Mouse (Mus musculus) Patski (cell line): ENCODE measurements around the gene Npdc1. TPM values are rescaled to one million over a fixed set of nuclear protein-coding genes. Genes with fewer than 3 reads are reported as not detected.

Experiments used
- ATAC-seq: fragments of 100-300 bp; one replicate; pipeline ENCODE4 v1.8.0; 2021
- CTCF ChIA-PET: fragments of 350-600 bp; sonication (Branson Sonifier 250); formaldehyde crosslinking; loops from one replicate; lab custom pipeline; 2022; ENCODE audit warnings: inconsistent platforms; lab: Charles Lee
- POLR2A ChIA-PET: fragments of 350-600 bp; sonication (Branson Sonifier 250); formaldehyde crosslinking; loops from one replicate; lab custom pipeline; 2022; ENCODE audit warnings: antibody characterized with exemption, inconsistent platforms; lab: Charles Lee
- DNase-seq: peaks from one replicate; pipeline ENCODE4 v3.0.0-alpha.2; 2011; ENCODE audit warnings: low read depth, low spot score
- H3K27me3 ChIP-seq: fragments of 371-371 bp; one replicate; pipeline ENCODE4 v1.5.1; 2021
- CTCF ChIP-seq: fragments of 100-300 bp; IDR thresholded peaks from one replicate; pipeline ENCODE4 v1.5.1; 2021
- in situ Hi-C: fragments of 300-500 bp; cut with MboI; formaldehyde crosslinking; loops from 3 replicates; pipeline ENCODE4 v1.11.1; 2018; ENCODE audit warnings: low pct_unique_long_range_greater_than_20kb, mixed read lengths
- polyA plus RNA-seq: library from polyadenylated mRNA; unstranded; gene quantifications from one replicate; pipeline ENCODE4 v1.2.3, GENCODE M21; 2021

Npdc1 gene
- polyA plus RNA-seq, 1 experiment from 2014 or later: 249 TPM

GRCm38 (mm10) chr2:25427256-25427655 is 28.1 kb downstream of the Npdc1 start:
- ChIA-PET POLR2A (no interaction called here), CTCF (interaction anchor here (0.8 to 1.5 kb wide), 11 partner anchors 9 to 69 kb away, joined by 3 to 6 read pairs (median 3); no protein-coding TSS in a partner anchor)
- in situ Hi-C loops: no loop called here
- TF ChIP-seq CTCF: no peak
- DNase-seq (no peak), ATAC-seq (no peak)
- H3K27me3 ChIP-seq: no peaks in the 10 kb centered on the region

GRCm38 (mm10) chr2:25428442-25429236 is 29.5 kb downstream of the Npdc1 start, which contains the start of gene Abca2:
Gene Abca2 (plus strand): TSS chr2:25428703.
- ATAC-seq (peak; percentile 81), DNase-seq (peak; percentile 42)
- ChIA-PET POLR2A (interaction anchor here (0.6 to 1.1 kb wide), 4 partner anchors 31 to 143 kb away, joined by 3 to 9 read pairs (median 4); no protein-coding TSS in a partner anchor), CTCF (interaction anchor here (0.6 to 1.4 kb wide), 7 partner anchors 12 to 153 kb away, joined by 3 to 6 read pairs (median 3); partner anchors contain the start of gene Ajm1)
- no peaks in the 10 kb centered on the region for H3K27me3 ChIP-seq
- in situ Hi-C loops: no loop called here
- TF ChIP-seq CTCF: no peak

GRCm38 (mm10) chr2:25429435-25430180 is 30.5 kb downstream of the Npdc1 start:
- ATAC-seq: no peak

GRCm38 (mm10) chr2:25430395-25431233 is 31.5 kb downstream of the Npdc1 start:
- CTCF ChIA-PET: interaction anchor here (1.0 to 1.6 kb wide), 4 partner anchors 9 to 151 kb away, joined by 4 to 10 read pairs (median 5); partner anchors contain the start of gene Ajm1
- in situ Hi-C loops: loop anchor here (5.0 kb wide), 2 partner anchors 52 to 122 kb away; no protein-coding TSS in a partner anchor
- POLR2A ChIA-PET: interaction anchor here (1.3 kb wide), 1 partner anchor 15 kb away, joined by 3 read pairs; no protein-coding TSS in a partner anchor
- DNase-seq (no peak), ATAC-seq (no peak)
- TF ChIP-seq CTCF: no peak
- H3K27me3 ChIP-seq: no peaks in the 10 kb centered on the region

More at GRCm38 (mm10) chr2:25429435-25430180, 30.5 kb downstream of the Npdc1 start:
- in situ Hi-C loops: loop anchor here (5.0 kb wide), 2 partner anchors 53 to 123 kb away; no protein-coding TSS in a partner anchor
- no peak for DNase-seq
- ChIA-PET POLR2A (interaction anchor here (1.0 to 1.3 kb wide), 3 partner anchors 16 to 110 kb away, joined by 3 read pairs; no protein-coding TSS in a partner anchor), CTCF (interaction anchor here (1.0 to 1.6 kb wide), 5 partner anchors 8 to 152 kb away, joined by 4 to 10 read pairs (median 4); partner anchors contain the start of gene Ajm1)
- TF ChIP-seq CTCF: no peak
- no peaks in the 10 kb centered on the region for H3K27me3 ChIP-seq

GRCm38 (mm10) chr2:25431308-25431855 is 32.2 kb downstream of the Npdc1 start:
- POLR2A ChIA-PET: interaction anchor here (1.3 kb wide), 1 partner anchor 14 kb away, joined by 3 read pairs; no protein-coding TSS in a partner anchor
- no peak for ATAC-seq
- DNase-seq: no peak
- CTCF ChIA-PET: interaction anchor here (1.6 kb wide), 1 partner anchor 10 kb away, joined by 10 read pairs; no protein-coding TSS in a partner anchor
- in situ Hi-C loops: loop anchor here (5.0 kb wide), 2 partner anchors 51 to 121 kb away; no protein-coding TSS in a partner anchor
- no peak for TF ChIP-seq CTCF
- no peaks in the 10 kb centered on the region for H3K27me3 ChIP-seq

DNA sequence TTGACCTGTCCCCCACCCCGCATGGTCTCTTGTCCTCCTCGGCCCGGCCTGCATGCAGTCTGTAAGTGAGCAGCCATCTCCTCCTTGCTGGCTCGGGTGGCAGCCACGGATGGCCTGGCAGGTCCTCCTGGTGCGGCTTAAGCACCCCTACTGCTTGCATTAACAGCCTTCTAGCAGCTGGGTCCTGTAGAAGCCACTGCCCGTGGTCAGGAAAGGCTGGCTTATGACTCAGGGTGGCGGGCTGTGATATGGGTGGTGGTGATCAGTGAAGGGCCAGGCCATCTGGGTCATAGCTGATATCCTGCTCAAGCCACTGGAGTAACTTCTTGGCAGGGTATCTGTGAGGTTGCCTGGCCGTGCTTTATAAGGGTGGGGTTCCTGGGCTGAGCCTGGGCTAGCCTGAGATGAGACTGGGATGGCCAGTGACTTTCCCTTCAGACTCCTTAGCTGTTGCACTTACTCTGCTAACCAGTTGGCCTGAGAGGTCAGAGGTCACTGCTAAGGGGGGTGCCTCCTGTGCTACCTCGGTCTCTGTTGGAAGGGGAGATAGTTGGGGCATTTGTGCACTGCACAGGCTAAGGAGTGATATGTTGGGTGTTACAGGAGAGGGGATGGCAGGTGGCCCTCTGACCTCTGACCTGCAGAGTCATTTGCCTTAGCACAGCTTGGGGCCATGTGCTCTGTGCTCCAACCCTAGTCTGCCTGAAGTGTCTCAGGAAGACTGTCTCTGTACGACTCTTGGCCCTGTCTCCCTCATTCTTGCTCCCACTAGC is 33.4 kb downstream of the Npdc1 start:
- CTCF ChIA-PET: interaction anchor here (0.9 kb wide), 1 partner anchor 10 kb away, joined by 3 read pairs; no protein-coding TSS in a partner anchor
- TF ChIP-seq CTCF: no peak
- in situ Hi-C loops: loop anchor here (5.0 kb wide), 2 partner anchors 50 to 120 kb away; no protein-coding TSS in a partner anchor
- H3K27me3 ChIP-seq: no peaks in the 10 kb centered on the region
- POLR2A ChIA-PET: no interaction called here
- ATAC-seq: no peak
- DNase-seq: no peak

DNA sequence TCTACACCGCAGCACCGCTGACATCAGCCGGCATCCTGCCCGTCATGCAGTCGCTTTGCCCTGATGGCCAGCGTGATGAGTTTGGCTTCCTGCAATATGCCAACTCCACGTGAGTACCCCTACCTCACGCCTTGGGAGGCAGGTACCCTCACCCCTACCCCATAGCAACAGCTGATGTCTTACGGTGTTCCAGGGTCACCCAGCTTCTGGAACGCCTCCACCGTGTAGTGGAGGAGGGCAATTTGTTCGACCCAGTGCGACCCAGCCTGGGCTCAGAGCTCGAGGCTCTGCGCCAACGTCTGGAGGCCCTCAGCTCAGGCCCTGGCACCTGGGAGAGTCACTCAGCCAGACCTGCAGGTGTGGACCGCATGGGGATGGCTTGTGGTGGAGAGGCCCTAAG is 34.0 kb downstream of the Npdc1 start:
- ChIA-PET CTCF (interaction anchor here (0.9 to 1.2 kb wide), 2 partner anchors 11 to 24 kb away, joined by 3 read pairs; no protein-coding TSS in a partner anchor), POLR2A (no interaction called here)
- in situ Hi-C loops: loop anchor here (5.0 kb wide), 2 partner anchors 49 to 119 kb away; no protein-coding TSS in a partner anchor
- TF ChIP-seq CTCF: no peak
- H3K27me3 ChIP-seq: no peaks in the 10 kb centered on the region
- no peak for DNase-seq
- no peak for ATAC-seq

DNA sequence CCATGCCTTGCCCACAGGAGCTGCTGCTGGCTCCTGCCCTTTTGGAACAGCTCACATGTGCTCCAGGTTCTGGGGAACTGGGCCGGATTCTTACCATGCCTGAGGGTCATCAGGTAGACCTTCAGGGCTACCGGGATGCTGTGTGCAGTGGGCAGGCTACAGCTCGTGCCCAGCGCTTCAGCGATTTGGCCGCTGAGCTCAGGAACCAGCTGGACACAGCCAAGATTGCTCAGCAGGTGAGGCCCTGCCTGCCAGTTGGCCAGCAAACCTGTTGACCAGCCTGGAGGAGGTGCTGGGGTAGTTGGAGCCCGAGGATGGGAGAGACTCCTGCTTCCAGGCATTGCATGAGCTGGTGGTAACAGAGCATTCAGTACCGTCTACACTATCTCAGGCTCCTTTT is 35.1 kb downstream of the Npdc1 start:
- CTCF ChIA-PET: interaction anchor here (1.2 kb wide), 1 partner anchor 23 kb away, joined by 3 read pairs; no protein-coding TSS in a partner anchor
- H3K27me3 ChIP-seq: no peaks in the 10 kb centered on the region
- no peak for TF ChIP-seq CTCF
- DNase-seq: no peak
- POLR2A ChIA-PET: no interaction called here
- ATAC-seq: no peak
- in situ Hi-C loops: loop anchor here (5.0 kb wide), 2 partner anchors 48 to 118 kb away; no protein-coding TSS in a partner anchor
